Mouse (Mus musculus) small intestine, adult 2 months (tissue): ENCODE data around the gene Umodl1.

ENCODE experiments used
- CTCF ChIP-seq: fragments of 200-500 bp; IDR thresholded peaks from 2 replicates; pipeline ENCODE4 v1.5.1; 2012; ENCODE audit warnings: low read depth, mild to moderate bottlenecking, control low read depth, inconsistent platforms, low read length, moderate library complexity, mixed read lengths; ENCODE audit not compliant: insufficient replicate concordance, insufficient read length; ENCODE audit errors: extremely low read depth
- POLR2A ChIP-seq: fragments of 200-500 bp; IDR thresholded peaks from 2 replicates; pipeline ENCODE4 v1.6.1; 2012; ENCODE audit warnings: low read depth, mild to moderate bottlenecking, control low read depth, inconsistent platforms, low read length, moderate library complexity

- TF ChIP-seq CTCF (no peak), POLR2A (no peak)
Measured at GRCm38 (mm10) chr17:31036168-31036876, 81.9 kb downstream of the Umodl1 start.
